Mouse (Mus musculus): ENCODE results near the gene Col4a3bp. TPM values are rescaled to one million over a fixed set of nuclear protein-coding genes. Genes with fewer than 3 reads are reported as not detected.
"Not testable (repeated sequence)": the region's sequence is repeated elsewhere in the genome, so short reads cannot be mapped to it uniquely, and the experiment has no call there.

Gene Col4a3bp
- total RNA-seq, 2 experiments from 2014 or later: 70.6 to 71.3 TPM

- DNase-seq: no peak
Observed at GRCm38 (mm10) chr13:96653041-96653440, 110.6 kb downstream of the Col4a3bp start.

- DNase-seq: no peak
Observed at GRCm38 (mm10) chr13:96656673-96657072, 114.3 kb downstream of the Col4a3bp start.

GRCm38 (mm10) chr13:96658936-96659335 lies 116.5 kb downstream of the Col4a3bp start:
- no peak for DNase-seq

- no peak for DNase-seq
Observed at GRCm38 (mm10) chr13:96660095-96660860, 117.9 kb downstream of the Col4a3bp start.

- not testable (repeated sequence) for DNase-seq
Observed at GRCm38 (mm10) chr13:96663120-96663519, 120.7 kb downstream of the Col4a3bp start.

- DNase-seq: no peak
Observed at GRCm38 (mm10) chr13:96664419-96664974, 122.1 kb downstream of the Col4a3bp start.

- no peak for DNase-seq
Observed at GRCm38 (mm10) chr13:96670019-96670405, 127.6 kb downstream of the Col4a3bp start.

GRCm38 (mm10) chr13:96670406-96671077 lies 128.1 kb downstream of the Col4a3bp start, which contains the start of gene Hmgcr:
Hmgcr (minus strand) TSS chr13:96670936.
- DNase-seq: peak; percentile 99

GRCm38 (mm10) chr13:96671078-96671905 lies 128.9 kb downstream of the Col4a3bp start:
- no peak for DNase-seq

- no peak for DNase-seq
Observed at GRCm38 (mm10) chr13:96671906-96672234, 129.5 kb downstream of the Col4a3bp start.

- DNase-seq: no peak
Observed at GRCm38 (mm10) chr13:96672276-96672675, 129.9 kb downstream of the Col4a3bp start.

GRCm38 (mm10) chr13:96673817-96674216 lies 131.4 kb downstream of the Col4a3bp start:
- no peak for DNase-seq

GRCm38 (mm10) chr13:96675756-96676155 lies 133.3 kb downstream of the Col4a3bp start:
- no peak for DNase-seq

GRCm38 (mm10) chr13:96677071-96677470 lies 134.7 kb downstream of the Col4a3bp start:
- DNase-seq: no peak

GRCm38 (mm10) chr13:96678616-96679015 lies 136.2 kb downstream of the Col4a3bp start:
- DNase-seq: no peak

- peak; percentile 15 to 44 for DNase-seq
Observed at GRCm38 (mm10) chr13:96680163-96681087, 138.0 kb downstream of the Col4a3bp start.

- no peak for DNase-seq
Observed at GRCm38 (mm10) chr13:96681088-96681620, 138.7 kb downstream of the Col4a3bp start.

- DNase-seq: no peak
Observed at GRCm38 (mm10) chr13:96684779-96685178, 142.4 kb downstream of the Col4a3bp start.

GRCm38 (mm10) chr13:96687261-96687660 lies 144.8 kb downstream of the Col4a3bp start:
- DNase-seq: no peak

All from layer of hippocampus, postnatal 36 days (tissue).